Mouse (Mus musculus) hindbrain, embryonic 16.5 days (tissue): Measurements from ENCODE around the gene Pdk1. TPM values are rescaled to one million over a fixed set of nuclear protein-coding genes. Genes with fewer than 3 reads are reported as not detected.

Source experiments
- ATAC-seq: fragments of 200-750 bp; cut with Nextera tagmentation; 2 replicates; pipeline ENCODE4 v1.8.0; 2017; ENCODE audit warnings: moderate TSS enrichment, moderate library complexity
- H3K27ac ChIP-seq: fragments of 300-500 bp; sonication (generic); 2 replicates; pipeline ENCODE4 v1.5.1; 2014; ENCODE audit warnings: low read depth, mild to moderate bottlenecking, control low read depth, low read length, moderate library complexity
- H3K27me3 ChIP-seq: fragments of 300-500 bp; sonication (generic); replicated peaks from 2 replicates; pipeline ENCODE4 v1.6.1; 2014; ENCODE audit warnings: low read length; ENCODE audit not compliant: control insufficient read depth, insufficient read depth
- H3K36me3 ChIP-seq: fragments of 300-500 bp; sonication (generic); 2 replicates; pipeline ENCODE4 v1.6.1; 2014; ENCODE audit warnings: mild to moderate bottlenecking, low read length, moderate library complexity, mixed read lengths; ENCODE audit not compliant: control insufficient read depth, insufficient read depth
- H3K4me1 ChIP-seq: fragments of 300-500 bp; sonication (generic); 2 replicates; pipeline ENCODE4 v1.6.1; 2014; ENCODE audit warnings: low read depth, low read length; ENCODE audit not compliant: control insufficient read depth, insufficient read depth
- H3K4me2 ChIP-seq: fragments of 300-500 bp; sonication (generic); 2 replicates; pipeline ENCODE4 v1.6.1; 2014; ENCODE audit warnings: mild to moderate bottlenecking, low read length, control low read depth, moderate library complexity
- H3K4me3 ChIP-seq: fragments of 300-500 bp; sonication (generic); 2 replicates; pipeline ENCODE4 v1.5.1; 2014; ENCODE audit warnings: mild to moderate bottlenecking, low read length, control low read depth, moderate library complexity
- H3K9ac ChIP-seq: fragments of 300-500 bp; sonication (generic); 2 replicates; pipeline ENCODE4 v1.6.1; 2014; ENCODE audit warnings: low read depth, mild to moderate bottlenecking, control low read depth, low read length, moderate library complexity
- H3K9me3 ChIP-seq: fragments of 300-500 bp; sonication (generic); 2 replicates; pipeline ENCODE4 v1.6.1; 2014; ENCODE audit warnings: mild to moderate bottlenecking, low read length, moderate library complexity; ENCODE audit not compliant: control insufficient read depth
- WGBS: fragments of 180-500 bp; shearing (Covaris S2); extraction: QIAGEN DNeasy Blood & Tissue Kit; methylation state at CpG from one replicate; pipeline ENCODE4 v1.1.7; 2014; 5-methylcytosine and 5-hydroxymethylcytosine counted together
- polyA plus RNA-seq: library from polyadenylated mRNA; unstranded; fragments of >200 nt; fragmentation: Nextera tagmentation; extraction: Ambion mirVana; gene quantifications from 2 replicates; pipeline ENCODE4 v1.2.1, GENCODE M21; 2015

Pdk1 gene
- polyA plus RNA-seq, 1 experiment from 2014 or later, result 24.0 TPM

GRCm38 (mm10) chr2:71882914-71883651 lies 10.1 kb downstream of the Pdk1 start:
- Histone ChIP-seq H3K36me3 (peaks cover 4% of the 10 kb centered on the region), H3K4me3 (no peak overlapping the region), H3K9ac (no peak overlapping the region), H3K4me1 (no peaks in the 10 kb centered on the region), H3K9me3 (no peaks in the 10 kb centered on the region), H3K4me2 (no peak overlapping the region), H3K27me3 (no peaks in the 10 kb centered on the region), H3K27ac (no peak overlapping the region)
- 78% methylated on average over 19 of the region's 19 CpGs for WGBS
- ATAC-seq, result no peak

DNA sequence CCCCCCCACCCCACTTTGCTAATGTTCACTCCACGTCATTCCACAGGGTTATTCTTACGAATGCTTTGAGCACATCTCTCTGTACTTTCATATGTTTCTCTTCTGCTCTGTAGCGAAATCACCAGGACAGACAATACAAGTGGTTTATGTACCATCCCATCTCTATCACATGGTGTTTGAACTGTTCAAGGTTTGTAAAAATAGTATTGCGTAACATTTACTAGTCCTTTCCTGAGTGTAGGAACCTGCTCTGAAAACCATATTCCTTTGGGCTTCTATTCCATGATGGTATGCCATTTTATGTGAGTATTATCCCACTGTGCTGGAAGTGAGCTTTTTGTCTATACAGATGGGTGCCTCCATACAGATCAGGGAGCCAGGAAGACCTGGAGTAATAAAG lies 14.2 kb downstream of the Pdk1 start:
- no peak overlapping the region for H3K27ac ChIP-seq
- H3K4me3 ChIP-seq, result no peak overlapping the region
- no peak overlapping the region for H3K9ac ChIP-seq
- no peaks in the 10 kb centered on the region for H3K9me3 ChIP-seq
- WGBS, result 96% methylated on average over 4 of the region's 4 CpGs
- H3K4me1 ChIP-seq, result no peaks in the 10 kb centered on the region
- ATAC-seq, result no peak
- H3K4me2 ChIP-seq, result no peak overlapping the region
- no peaks in the 10 kb centered on the region for H3K27me3 ChIP-seq
- H3K36me3 ChIP-seq, result no peaks in the 10 kb centered on the region

DNA sequence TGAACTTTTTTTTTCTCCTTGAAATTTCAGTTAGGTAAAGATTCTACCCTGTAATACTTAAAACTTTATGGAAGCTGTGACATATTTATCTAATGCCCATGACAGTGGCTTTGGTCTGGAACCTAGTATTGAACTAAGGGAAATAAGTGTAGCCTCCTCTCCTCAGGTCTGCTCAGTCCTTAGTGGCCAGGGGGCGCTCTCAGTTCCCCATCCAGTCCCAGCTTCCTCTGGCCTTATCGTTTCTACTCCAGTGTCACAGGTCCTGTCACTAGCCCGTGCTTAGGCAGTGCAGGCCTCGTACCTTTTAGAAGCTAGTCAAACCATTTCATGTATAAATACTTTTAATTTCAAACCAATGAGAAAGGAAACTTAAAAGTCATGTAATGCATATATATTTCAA lies 15.4 kb downstream of the Pdk1 start:
- Histone ChIP-seq H3K4me1 (no peaks in the 10 kb centered on the region), H3K27ac (no peak overlapping the region), H3K9me3 (no peaks in the 10 kb centered on the region), H3K4me3 (no peak overlapping the region), H3K36me3 (peaks cover 3% of the 10 kb centered on the region; the same call in 1 of the 2 replicates), H3K4me2 (no peak overlapping the region), H3K9ac (no peak overlapping the region), H3K27me3 (no peaks in the 10 kb centered on the region)
- 80% methylated on average over 4 of the region's 4 CpGs for WGBS
- no peak for ATAC-seq

- no peak overlapping the region for H3K9ac ChIP-seq
- no peaks in the 10 kb centered on the region for H3K9me3 ChIP-seq
- no peaks in the 10 kb centered on the region for H3K4me1 ChIP-seq
- peaks cover 3% of the 10 kb centered on the region for H3K36me3 ChIP-seq
- WGBS, result 98% methylated on average over 2 of the region's 2 CpGs
- H3K4me3 ChIP-seq, result no peak overlapping the region
- no peak overlapping the region for H3K27ac ChIP-seq
- H3K4me2 ChIP-seq, result no peak overlapping the region
- no peak for ATAC-seq
- H3K27me3 ChIP-seq, result no peaks in the 10 kb centered on the region
Measured at GRCm38 (mm10) chr2:71891536-71891935, 18.5 kb downstream of the Pdk1 start.

GRCm38 (mm10) chr2:71892741-71893349 lies 19.8 kb downstream of the Pdk1 start:
- H3K9ac ChIP-seq, result no peak overlapping the region
- H3K4me2 ChIP-seq, result no peak overlapping the region
- ATAC-seq, result no peak
- no peaks in the 10 kb centered on the region for H3K27me3 ChIP-seq
- H3K27ac ChIP-seq, result no peak overlapping the region
- no peaks in the 10 kb centered on the region for H3K4me1 ChIP-seq
- peaks cover 3% of the 10 kb centered on the region for H3K36me3 ChIP-seq
- no peaks in the 10 kb centered on the region for H3K9me3 ChIP-seq
- H3K4me3 ChIP-seq, result no peak overlapping the region
- whole genome bisulfite sequencing, result 88% methylated on average over 7 of the region's 7 CpGs

- H3K27ac ChIP-seq, result no peak overlapping the region
- H3K4me3 ChIP-seq, result no peak overlapping the region
- H3K36me3 ChIP-seq, result peaks cover 8% of the 10 kb centered on the region
- no peak for ATAC-seq
- WGBS, result 93% methylated on average over 13 of the region's 13 CpGs
- H3K9me3 ChIP-seq, result no peaks in the 10 kb centered on the region
- no peak overlapping the region for H3K4me2 ChIP-seq
- H3K9ac ChIP-seq, result no peak overlapping the region
- H3K4me1 ChIP-seq, result no peaks in the 10 kb centered on the region
- no peaks in the 10 kb centered on the region for H3K27me3 ChIP-seq
Measured at GRCm38 (mm10) chr2:71895596-71896286, 22.7 kb downstream of the Pdk1 start.

DNA sequence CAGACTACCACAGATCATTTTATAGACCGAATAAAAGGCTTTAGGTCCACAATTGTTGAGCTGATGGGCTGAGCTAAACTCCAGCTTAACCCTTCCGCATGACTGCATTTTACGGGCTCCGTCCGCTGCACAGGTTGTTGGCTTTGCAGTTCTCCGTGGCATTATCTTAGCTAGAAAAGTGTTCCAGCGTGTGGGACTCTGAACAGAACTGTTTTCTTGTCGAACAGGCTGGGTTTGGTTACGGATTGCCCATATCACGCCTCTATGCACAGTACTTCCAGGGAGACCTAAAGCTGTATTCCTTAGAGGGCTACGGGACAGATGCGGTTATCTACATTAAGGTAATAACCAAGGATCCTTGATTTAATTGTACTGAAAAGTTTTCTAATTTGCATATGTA lies 24.4 kb downstream of the Pdk1 start:
- Histone ChIP-seq H3K4me1 (no peaks in the 10 kb centered on the region), H3K36me3 (peaks cover 9% of the 10 kb centered on the region), H3K4me3 (no peak overlapping the region), H3K9me3 (no peaks in the 10 kb centered on the region), H3K4me2 (no peak overlapping the region), H3K27ac (no peak overlapping the region), H3K9ac (no peak overlapping the region), H3K27me3 (no peaks in the 10 kb centered on the region)
- 64% methylated on average over 12 of the region's 12 CpGs for WGBS
- no peak for ATAC-seq

- H3K4me1 ChIP-seq, result no peaks in the 10 kb centered on the region
- no peaks in the 10 kb centered on the region for H3K9me3 ChIP-seq
- no peak overlapping the region for H3K4me2 ChIP-seq
- no peaks in the 10 kb centered on the region for H3K27me3 ChIP-seq
- no peak overlapping the region for H3K4me3 ChIP-seq
- H3K9ac ChIP-seq, result no peak overlapping the region
- H3K27ac ChIP-seq, result no peak overlapping the region
- peaks cover 7% of the 10 kb centered on the region for H3K36me3 ChIP-seq
- WGBS, result 53% methylated on average over 8 of the region's 8 CpGs
- ATAC-seq, result no peak
Measured at GRCm38 (mm10) chr2:71898335-71898856, 25.4 kb downstream of the Pdk1 start.

GRCm38 (mm10) chr2:71899886-71900285 lies 26.9 kb downstream of the Pdk1 start:
- Histone ChIP-seq H3K27me3 (no peaks in the 10 kb centered on the region), H3K4me3 (no peak overlapping the region), H3K4me2 (no peak overlapping the region), H3K27ac (no peak overlapping the region), H3K9me3 (no peaks in the 10 kb centered on the region), H3K4me1 (no peaks in the 10 kb centered on the region), H3K9ac (no peak overlapping the region), H3K36me3 (peaks cover 7% of the 10 kb centered on the region; the same call in 1 of the 2 replicates)
- ATAC-seq, result no peak
- WGBS, result 85% methylated on average over 15 of the region's 15 CpGs
